Mouse (Mus musculus) erythroid progenitor cell, adult 5-6 weeks (primary cell): ENCODE results near the gene Obscn. TPM values are rescaled to one million over a fixed set of nuclear protein-coding genes. Genes with fewer than 3 reads are reported as not detected.

Experiments used
- ATAC-seq: replicated peaks from 2 replicates; pipeline ENCODE4 v1.8.0; 2016; ENCODE audit warnings: moderate number of reproducible peaks, mild to moderate bottlenecking, moderate TSS enrichment, inconsistent platforms; ENCODE audit not compliant: poor library complexity, low FRiP score, severe bottlenecking
- total RNA-seq, 2 experiments: library from RNA; stranded (forward) in 1 of 2; stranded (reverse) in 1 of 2; fragments of 150-400 nt in 1 of 2; fragments of 186-747, 209-891 nt in 1 of 2; gene quantifications; 2 replicates each; pipeline versions ENCODE4 v1.2.3 to v1.2.4; 2015 to 2017; ENCODE audit warnings: low replicate concordance in 2 of 2

The Obscn gene
- total RNA-seq, 2 experiments from 2014 or later, result 0.42 to 2.3 TPM

- no peak for ATAC-seq
Measured at GRCm38 (mm10) chr11:58949480-58950431, 186.4 kb downstream of the Obscn start.

GRCm38 (mm10) chr11:58948542-58949479 lies 187.4 kb downstream of the Obscn start, which contains the start of gene Hist3h2ba:
Gene Hist3h2ba, plus strand, starts transcription at chr11:58948920.
- peak; percentile 75 for ATAC-seq

GRCm38 (mm10) chr11:58947798-58948528 lies 188.2 kb downstream of the Obscn start:
- ATAC-seq, result peak; percentile 74

GRCm38 (mm10) chr11:58947306-58947705 lies 188.9 kb downstream of the Obscn start:
- ATAC-seq, result no peak

Other genes with a start within 250 kb of the Obscn start
- 79.2 and 83.3 TPM in 2 replicates for gene Zfp39, start 232.2 kb downstream of the Obscn start, total RNA-seq (2015; ENCODE audit: low replicate concordance)
- gene Zfp39, start 232.2 kb downstream of the Obscn start, total RNA-seq (2017; ENCODE audit: low replicate concordance), result 44.4 and 49.4 TPM in 2 replicates
- 407 and 422 TPM in 2 replicates for gene Btnl10, start 218.5 kb downstream of the Obscn start, total RNA-seq (2015; ENCODE audit: low replicate concordance)
- 484 and 553 TPM in 2 replicates for gene Btnl10, start 218.5 kb downstream of the Obscn start, total RNA-seq (2017; ENCODE audit: low replicate concordance)
- 104 and 109 TPM in 2 replicates for gene Rnf187, start 197.5 kb downstream of the Obscn start, total RNA-seq (2015; ENCODE audit: low replicate concordance)
- 104 and 117 TPM in 2 replicates for gene Rnf187, start 197.5 kb downstream of the Obscn start, total RNA-seq (2017; ENCODE audit: low replicate concordance)
- 265 and 290 TPM in 2 replicates for gene Hist3h2ba, start 187.5 kb downstream of the Obscn start, total RNA-seq (2015; ENCODE audit: low replicate concordance)
- 136 and 409 TPM in 2 replicates for gene Hist3h2ba, start 187.5 kb downstream of the Obscn start, total RNA-seq (2017; ENCODE audit: low replicate concordance)
- gene Hist3h2a, start 181.7 kb downstream of the Obscn start, total RNA-seq (2015; ENCODE audit: low replicate concordance), result 186 and 192 TPM in 2 replicates
- 1,299 and 1,489 TPM in 2 replicates for gene Hist3h2a, start 181.7 kb downstream of the Obscn start, total RNA-seq (2017; ENCODE audit: low replicate concordance)
- gene Trim17, start 181.7 kb downstream of the Obscn start, total RNA-seq (2015; ENCODE audit: low replicate concordance), result 0.36 and 0.84 TPM in 2 replicates
- 1.2 TPM in 2 replicates for gene Trim17, start 181.7 kb downstream of the Obscn start, total RNA-seq (2017; ENCODE audit: low replicate concordance)
- gene Trim11, start 158.3 kb downstream of the Obscn start, total RNA-seq (2015; ENCODE audit: low replicate concordance), result 10.1 and 18.0 TPM in 2 replicates
- 11.3 and 15.2 TPM in 2 replicates for gene Trim11, start 158.3 kb downstream of the Obscn start, total RNA-seq (2017; ENCODE audit: low replicate concordance)
- gene Iba57, start 27.3 kb upstream of the Obscn start, total RNA-seq (2015; ENCODE audit: low replicate concordance), result 17.2 and 33.9 TPM in 2 replicates
- gene Iba57, start 27.3 kb upstream of the Obscn start, total RNA-seq (2017; ENCODE audit: low replicate concordance), result 35.6 and 54.2 TPM in 2 replicates
- not detected in 2 replicates for gene Gjc2, start 46.8 kb upstream of the Obscn start, total RNA-seq (2015; ENCODE audit: low replicate concordance)
- not detected in 2 replicates for gene Gjc2, start 46.8 kb upstream of the Obscn start, total RNA-seq (2017; ENCODE audit: low replicate concordance)
- 20.5 and 24.3 TPM in 2 replicates for gene Guk1, start 55.8 kb upstream of the Obscn start, total RNA-seq (2015; ENCODE audit: low replicate concordance)
- gene Guk1, start 55.8 kb upstream of the Obscn start, total RNA-seq (2017; ENCODE audit: low replicate concordance), result 14.2 and 30.1 TPM in 2 replicates
- 3.4 and 8.6 TPM in 2 replicates for gene Mrpl55, start 66.1 kb upstream of the Obscn start, total RNA-seq (2015; ENCODE audit: low replicate concordance)
- 18.7 and 49.0 TPM in 2 replicates for gene Mrpl55, start 66.1 kb upstream of the Obscn start, total RNA-seq (2017; ENCODE audit: low replicate concordance)
- 12.6 and 13.4 TPM in 2 replicates for gene 2310033P09Rik, start 71.9 kb upstream of the Obscn start, total RNA-seq (2015; ENCODE audit: low replicate concordance)
- gene 2310033P09Rik, start 71.9 kb upstream of the Obscn start, total RNA-seq (2017; ENCODE audit: low replicate concordance), result 17.5 and 20.0 TPM in 2 replicates
- 118 and 138 TPM in 2 replicates for gene Arf1, start 91.9 kb upstream of the Obscn start, total RNA-seq (2015; ENCODE audit: low replicate concordance)
- 107 and 109 TPM in 2 replicates for gene Arf1, start 91.9 kb upstream of the Obscn start, total RNA-seq (2017; ENCODE audit: low replicate concordance)
- gene Wnt3a, start 154.3 kb upstream of the Obscn start, total RNA-seq (2015; ENCODE audit: low replicate concordance), result not detected in 2 replicates
- not detected in 2 replicates for gene Wnt3a, start 154.3 kb upstream of the Obscn start, total RNA-seq (2017; ENCODE audit: low replicate concordance)
- gene Wnt9a, start 170.5 kb upstream of the Obscn start, total RNA-seq (2015; ENCODE audit: low replicate concordance), result not detected in 2 replicates
- gene Wnt9a, start 170.5 kb upstream of the Obscn start, total RNA-seq (2017; ENCODE audit: low replicate concordance), result not detected in 2 replicates
- gene Prss38, start 239.3 kb upstream of the Obscn start, total RNA-seq (2015; ENCODE audit: low replicate concordance), result not detected in 2 replicates
- not detected in 2 replicates for gene Prss38, start 239.3 kb upstream of the Obscn start, total RNA-seq (2017; ENCODE audit: low replicate concordance)